Mouse (Mus musculus) intestine, embryonic 16.5 days (tissue): Measurements from ENCODE around the gene Kctd17. TPM values are rescaled to one million over a fixed set of nuclear protein-coding genes. Genes with fewer than 3 reads are reported as not detected.

Experiments
- ATAC-seq: fragments of 200-750 bp; cut with Nextera tagmentation; 2 replicates; pipeline ENCODE4 v1.8.0; 2017; ENCODE audit warnings: moderate TSS enrichment, moderate library complexity
- H3K27ac ChIP-seq: fragments of 300-500 bp; sonication (generic); 2 replicates; pipeline ENCODE4 v1.5.1; 2014; ENCODE audit warnings: mild to moderate bottlenecking, low read length
- H3K27me3 ChIP-seq: fragments of 300-500 bp; sonication (generic); replicated peaks from 2 replicates; pipeline ENCODE4 v1.6.1; 2014; ENCODE audit warnings: low read length, control low read depth, mixed read lengths; ENCODE audit not compliant: control insufficient read depth, insufficient read depth
- H3K36me3 ChIP-seq: fragments of 300-500 bp; sonication (generic); 2 replicates; pipeline ENCODE4 v1.6.1; 2014; ENCODE audit warnings: low read length, control low read depth; ENCODE audit not compliant: control insufficient read depth, insufficient read depth
- H3K4me1 ChIP-seq: fragments of 300-500 bp; sonication (generic); 2 replicates; pipeline ENCODE4 v1.6.1; 2014; ENCODE audit warnings: low read length, control low read depth, mixed read lengths; ENCODE audit not compliant: control insufficient read depth, insufficient read depth
- H3K4me2 ChIP-seq: fragments of 300-500 bp; sonication (generic); 2 replicates; pipeline ENCODE4 v1.6.1; 2014; ENCODE audit warnings: low read depth, low read length, control low read depth
- H3K4me3 ChIP-seq: fragments of 300-500 bp; sonication (generic); 2 replicates; pipeline ENCODE4 v1.5.1; 2014; ENCODE audit warnings: mild to moderate bottlenecking, low read length
- H3K9ac ChIP-seq: fragments of 300-500 bp; sonication (generic); 2 replicates; pipeline ENCODE4 v1.6.1; 2014; ENCODE audit warnings: low read depth, low read length
- H3K9me3 ChIP-seq: fragments of 300-500 bp; sonication (generic); 2 replicates; pipeline ENCODE4 v1.6.1; 2016; ENCODE audit warnings: low read length, control low read depth; ENCODE audit not compliant: control insufficient read depth
- WGBS: fragments of 180-500 bp; shearing (Covaris S2); extraction: QIAGEN DNeasy Blood & Tissue Kit; methylation state at CpG from one replicate; pipeline ENCODE4 v1.1.7; 2014; 5-methylcytosine and 5-hydroxymethylcytosine counted together
- polyA plus RNA-seq: library from polyadenylated mRNA; unstranded; fragments of >200 nt; fragmentation: Nextera tagmentation; extraction: Ambion mirVana; gene quantifications from 2 replicates; pipeline ENCODE4 v1.2.1, GENCODE M21; 2015

Kctd17 gene
- polyA plus RNA-seq, 1 experiment from 2014 or later, result 20.2 TPM

DNA sequence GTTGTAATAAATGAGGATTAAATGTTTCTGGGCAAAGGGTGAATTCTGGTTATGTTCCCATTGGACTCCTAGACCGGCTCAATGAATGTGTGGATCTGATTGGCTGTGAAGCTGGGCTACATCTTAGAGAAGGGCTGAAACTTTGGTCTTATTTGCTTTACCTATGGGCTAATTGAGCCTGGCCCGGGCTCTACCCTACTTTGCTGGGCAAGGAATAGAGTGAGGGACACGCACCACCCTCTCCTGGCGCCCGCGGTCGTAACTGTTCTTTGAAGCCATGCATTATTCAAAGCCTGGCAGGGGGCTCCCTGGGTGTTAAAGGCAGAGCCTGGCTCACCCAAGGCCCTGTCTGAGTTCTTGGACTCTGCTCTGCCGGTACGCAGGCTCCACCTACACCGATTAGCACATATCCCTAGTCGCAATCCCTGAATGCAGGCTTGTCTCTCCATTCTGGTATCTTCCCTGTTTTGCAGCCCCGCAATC, 18.8 kb upstream of the Kctd17 start:
- Histone ChIP-seq H3K9ac (peak overlapping the region; percentile 57), H3K36me3 (no peaks in the 10 kb centered on the region), H3K4me1 (peaks cover 19% of the 10 kb centered on the region), H3K4me2 (peak overlapping the region; percentile 57), H3K27me3 (peaks cover 16% of the 10 kb centered on the region), H3K9me3 (no peaks in the 10 kb centered on the region), H3K4me3 (peak overlapping the region; percentile 33), H3K27ac (peak overlapping the region; percentile 52)
- peak; percentile 58 for ATAC-seq
- 22% methylated on average over 12 of the region's 12 CpGs for WGBS

DNA sequence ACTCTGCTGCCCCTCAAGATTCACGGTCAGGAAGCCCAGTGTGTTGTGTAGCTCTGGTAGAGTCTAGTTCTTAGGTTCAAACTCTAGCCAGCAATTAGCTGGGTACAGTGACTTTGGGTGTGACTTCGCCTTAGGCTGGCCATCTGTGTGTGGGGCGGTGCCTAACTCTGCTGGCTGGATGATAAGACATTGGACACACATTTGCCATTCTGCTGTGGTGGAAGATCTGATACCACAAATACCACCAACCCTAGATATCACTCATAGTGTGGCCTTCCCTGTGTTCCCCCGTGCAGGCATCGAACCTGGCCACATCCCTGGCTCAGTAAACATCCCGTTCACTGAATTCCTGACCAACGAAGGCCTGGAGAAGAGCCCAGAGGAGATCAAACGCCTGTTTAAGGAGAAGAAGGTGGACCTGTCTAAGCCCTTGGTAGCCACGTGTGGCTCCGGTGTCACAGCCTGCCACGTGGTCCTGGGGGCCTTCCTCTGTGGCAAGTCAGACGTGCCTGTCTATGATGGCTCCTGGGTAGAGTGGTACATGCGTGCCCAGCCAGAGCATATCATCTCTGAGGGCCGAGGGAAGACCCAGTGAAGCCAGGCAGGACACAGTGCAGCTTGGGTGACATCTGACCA, 15.2 kb upstream of the Kctd17 start:
- ATAC-seq, result no peak; the same call in 1 of the 2 replicates
- Histone ChIP-seq H3K4me1 (peaks cover 14% of the 10 kb centered on the region), H3K4me2 (no peak overlapping the region), H3K27me3 (peaks cover 16% of the 10 kb centered on the region), H3K36me3 (no peaks in the 10 kb centered on the region), H3K27ac (no peak overlapping the region), H3K9ac (0 out of 2 replicates have a peak overlapping the region, but pooled peaks have one; percentile 8), H3K9me3 (no peaks in the 10 kb centered on the region), H3K4me3 (no peak overlapping the region)
- WGBS, result 84% methylated on average over 14 of the region's 14 CpGs

DNA sequence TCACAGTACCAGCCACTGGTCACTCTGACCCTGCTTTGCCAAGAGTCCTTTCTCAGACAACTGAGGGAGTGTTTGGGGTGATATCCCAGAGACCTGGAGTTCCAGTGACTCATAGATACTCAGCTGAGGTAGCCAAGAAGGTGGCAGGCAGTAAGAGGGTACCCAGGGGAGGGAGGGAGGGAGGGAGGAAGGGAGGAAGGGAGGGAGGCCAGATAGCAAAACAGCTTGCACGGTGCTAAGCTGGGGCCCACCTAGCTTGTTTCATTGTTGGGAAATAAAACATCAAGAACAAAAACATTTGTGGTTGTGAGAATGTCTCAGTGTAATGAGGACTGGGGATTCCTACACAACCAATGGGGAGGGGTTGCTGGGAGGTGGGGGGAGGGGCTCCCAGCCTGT, 14.6 kb upstream of the Kctd17 start:
- Histone ChIP-seq H3K27ac (no peak overlapping the region), H3K4me3 (no peak overlapping the region), H3K4me2 (no peak overlapping the region), H3K4me1 (peaks cover 11% of the 10 kb centered on the region), H3K36me3 (no peaks in the 10 kb centered on the region), H3K9ac (no peak overlapping the region), H3K9me3 (no peaks in the 10 kb centered on the region), H3K27me3 (peaks cover 20% of the 10 kb centered on the region)
- ATAC-seq, result no peak
- 63% methylated on average over 1 of the region's 1 CpGs for WGBS

DNA sequence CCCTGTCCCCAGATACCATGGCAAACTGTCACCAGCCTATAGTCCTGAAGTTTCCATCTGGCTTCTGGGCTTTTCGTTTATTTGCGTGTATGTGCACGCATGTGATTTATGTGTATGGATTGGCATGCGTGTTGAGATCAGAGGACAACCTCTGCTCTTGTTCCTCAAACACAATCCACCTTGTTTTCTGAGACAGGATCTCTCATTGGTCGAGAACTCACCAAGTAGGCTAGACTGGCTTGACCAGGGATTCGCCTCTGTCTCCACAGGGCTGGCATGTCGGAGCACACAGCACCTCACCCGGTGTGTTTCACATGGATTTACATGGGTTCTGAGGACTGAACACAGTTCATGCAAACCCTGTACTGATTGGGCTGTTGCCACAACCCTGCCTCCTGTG, 14.2 kb upstream of the Kctd17 start:
- Histone ChIP-seq H3K36me3 (no peaks in the 10 kb centered on the region), H3K9me3 (no peaks in the 10 kb centered on the region), H3K27ac (no peak overlapping the region), H3K9ac (no peak overlapping the region), H3K4me1 (peaks cover 9% of the 10 kb centered on the region; the same call in 1 of the 2 replicates), H3K27me3 (peaks cover 24% of the 10 kb centered on the region), H3K4me3 (no peak overlapping the region), H3K4me2 (no peak overlapping the region)
- no peak for ATAC-seq
- WGBS, result 91% methylated on average over 8 of the region's 8 CpGs

DNA sequence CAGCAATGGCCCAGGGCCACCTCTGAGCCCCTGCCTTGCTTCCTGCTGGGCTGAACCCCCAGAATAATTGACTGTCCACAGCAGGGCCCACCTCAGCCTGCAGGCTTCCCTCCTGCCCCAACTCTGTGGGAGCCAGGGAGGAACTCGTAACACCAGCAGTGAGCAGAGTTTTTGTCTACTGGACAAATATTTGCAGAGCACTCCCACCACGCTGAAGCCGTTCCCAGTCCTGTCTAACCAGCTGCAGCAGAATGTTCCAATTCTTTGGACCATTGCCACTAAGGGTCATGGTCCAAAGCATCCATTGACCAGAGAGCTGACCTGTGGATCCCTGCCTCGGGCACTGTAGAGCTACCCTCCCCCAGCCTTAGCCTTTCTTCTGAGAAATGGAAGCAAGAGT, 11.4 kb upstream of the Kctd17 start:
- Histone ChIP-seq H3K4me3 (no peak overlapping the region), H3K4me2 (no peak overlapping the region), H3K9me3 (no peaks in the 10 kb centered on the region), H3K27me3 (peaks cover 15% of the 10 kb centered on the region; the same call in 1 of the 2 replicates), H3K9ac (no peak overlapping the region), H3K4me1 (no peaks in the 10 kb centered on the region), H3K36me3 (no peaks in the 10 kb centered on the region), H3K27ac (no peak overlapping the region)
- 20% methylated on average over 4 of the region's 4 CpGs for WGBS
- no peak; the same call in 1 of the 2 replicates for ATAC-seq

DNA sequence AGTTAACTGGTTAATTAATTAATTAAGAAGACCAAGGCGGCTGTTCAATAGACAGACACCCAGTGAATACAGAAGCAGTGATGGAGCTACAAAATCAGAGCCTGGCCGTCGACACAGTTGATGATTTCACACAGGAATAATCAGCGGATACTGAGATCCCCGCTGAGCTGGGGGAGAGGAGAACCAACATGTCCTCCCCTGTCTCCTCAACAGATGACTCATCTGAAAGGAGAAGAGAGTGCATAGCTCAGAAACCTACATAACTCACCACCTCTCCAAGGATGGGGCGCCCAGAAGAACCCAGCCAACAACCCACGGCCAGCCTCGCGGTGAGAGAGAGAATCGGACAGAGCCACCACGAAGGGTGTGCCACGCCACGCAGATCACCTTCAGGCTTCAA, 8.0 kb upstream of the Kctd17 start:
- no peak overlapping the region for H3K27ac ChIP-seq

DNA sequence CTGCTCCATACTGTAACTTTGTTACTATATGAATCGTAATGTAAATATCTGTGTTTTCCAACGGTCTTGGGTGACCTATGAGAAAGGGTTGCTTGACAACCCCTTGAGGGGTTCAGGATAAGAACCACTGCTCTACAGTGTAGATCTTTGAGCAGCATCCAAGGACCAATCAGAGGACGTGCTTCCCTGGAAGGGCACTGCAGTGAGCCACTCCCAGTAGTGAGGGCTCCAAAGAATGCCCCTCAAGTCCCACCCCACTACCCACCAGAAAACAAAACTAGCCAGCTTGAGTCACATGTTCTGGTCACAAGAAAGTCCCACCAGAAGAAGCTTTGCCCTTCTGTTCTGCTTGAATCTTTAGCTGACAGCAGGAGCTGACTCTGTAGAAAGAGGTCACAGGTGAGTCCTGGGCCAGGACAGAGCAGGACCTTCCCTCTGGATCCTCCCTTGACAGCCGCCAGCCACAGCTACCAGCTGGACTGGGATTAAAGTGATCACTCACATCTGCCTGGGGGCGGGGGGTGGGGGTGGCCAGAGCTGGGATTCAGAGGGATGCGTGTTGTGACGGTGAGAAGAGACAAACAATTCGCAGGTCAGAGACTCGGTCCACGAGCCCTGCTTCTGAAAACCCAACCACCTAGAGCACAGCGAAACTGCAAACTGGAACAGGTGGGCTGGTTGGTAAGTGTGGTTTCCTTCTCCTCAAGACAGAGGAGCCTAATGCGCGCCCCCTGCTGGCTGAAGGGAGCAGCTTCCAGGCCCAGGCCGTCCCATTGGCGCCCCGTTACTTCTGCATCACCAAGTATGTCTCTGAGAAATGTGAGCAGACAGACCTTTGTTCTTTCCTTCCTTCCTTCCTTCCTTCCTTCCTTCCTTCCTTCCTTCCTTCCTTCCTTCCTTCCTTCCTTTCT, 6.1 kb upstream of the Kctd17 start:
- H3K4me2 ChIP-seq, result no peak overlapping the region
- no peak overlapping the region for H3K27ac ChIP-seq
- H3K9me3 ChIP-seq, result no peaks in the 10 kb centered on the region
- no peaks in the 10 kb centered on the region for H3K36me3 ChIP-seq
- peak; percentile 81 for ATAC-seq
- 14% methylated on average over 16 of the region's 16 CpGs for WGBS
- no peak overlapping the region for H3K9ac ChIP-seq
- no peak overlapping the region for H3K4me3 ChIP-seq
- H3K4me1 ChIP-seq, result no peaks in the 10 kb centered on the region
- peaks cover 42% of the 10 kb centered on the region for H3K27me3 ChIP-seq

More for the DNA sequence above, 8.0 kb upstream of the Kctd17 start:
- H3K4me1 ChIP-seq, result no peaks in the 10 kb centered on the region
- no peaks in the 10 kb centered on the region for H3K9me3 ChIP-seq
- no peak overlapping the region for H3K4me2 ChIP-seq
- no peaks in the 10 kb centered on the region for H3K36me3 ChIP-seq
- H3K4me3 ChIP-seq, result no peak overlapping the region
- H3K9ac ChIP-seq, result no peak overlapping the region
- ATAC-seq, result no peak
- 85% methylated on average over 13 of the region's 13 CpGs for WGBS
- peaks cover 32% of the 10 kb centered on the region for H3K27me3 ChIP-seq

DNA sequence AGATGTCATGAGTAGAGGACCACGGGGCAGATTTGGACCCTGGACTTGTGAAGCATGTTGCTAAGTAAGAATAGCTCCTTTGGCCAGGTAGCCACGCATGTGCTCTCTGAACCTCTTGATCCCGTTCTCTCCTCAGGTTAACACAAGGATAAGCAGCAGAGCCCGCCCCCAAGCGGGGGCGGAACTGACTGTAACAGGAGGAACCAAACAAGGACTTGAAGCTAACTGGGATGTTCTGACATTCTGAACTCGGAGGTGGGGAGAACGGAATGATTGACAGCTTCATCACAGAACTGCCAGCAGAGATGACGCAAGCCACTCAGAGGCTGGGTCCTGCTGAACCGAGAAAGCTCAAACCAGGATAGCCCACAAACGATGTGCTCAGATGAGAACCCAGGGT, 3.9 kb upstream of the Kctd17 start:
- H3K9ac ChIP-seq, result no peak overlapping the region
- ATAC-seq, result no peak
- WGBS, result 21% methylated on average over 11 of the region's 11 CpGs
- H3K4me1 ChIP-seq, result peaks cover 6% of the 10 kb centered on the region
- H3K27me3 ChIP-seq, result peaks cover 53% of the 10 kb centered on the region
- no peak overlapping the region for H3K4me3 ChIP-seq
- H3K27ac ChIP-seq, result no peak overlapping the region
- H3K9me3 ChIP-seq, result no peaks in the 10 kb centered on the region
- H3K4me2 ChIP-seq, result no peak overlapping the region
- no peaks in the 10 kb centered on the region for H3K36me3 ChIP-seq

DNA sequence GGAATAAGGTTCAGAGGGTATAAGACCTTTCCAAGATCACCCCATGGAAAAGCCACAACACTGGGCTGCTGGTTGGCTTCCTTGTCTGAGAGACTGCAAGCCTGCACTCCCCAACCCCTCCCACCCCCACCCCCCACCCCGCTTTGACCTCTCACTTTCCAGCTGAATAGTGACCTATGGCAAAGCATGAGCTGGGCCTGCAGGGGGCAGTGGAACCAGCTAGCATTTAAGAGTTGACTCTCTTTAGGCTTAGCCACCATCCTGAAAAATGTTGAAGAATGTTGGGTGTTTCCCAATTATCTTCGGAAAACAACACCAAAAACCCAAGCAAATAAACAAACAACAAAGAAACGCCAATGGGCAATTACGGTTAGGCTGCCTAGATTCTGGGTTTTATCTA, 3.1 kb upstream of the Kctd17 start:
- no peak overlapping the region for H3K27ac ChIP-seq
- H3K4me1 ChIP-seq, result peaks cover 11% of the 10 kb centered on the region
- WGBS, result 60% methylated on average over 4 of the region's 4 CpGs
- no peak for ATAC-seq
- H3K9ac ChIP-seq, result no peak overlapping the region
- no peaks in the 10 kb centered on the region for H3K36me3 ChIP-seq
- no peak overlapping the region for H3K4me2 ChIP-seq
- no peaks in the 10 kb centered on the region for H3K9me3 ChIP-seq
- H3K4me3 ChIP-seq, result no peak overlapping the region
- peaks cover 57% of the 10 kb centered on the region for H3K27me3 ChIP-seq
